In genomic region chr5:114607651-114608050, GRCm38 (mm10) we compare ENCODE assay signal across 11 mouse cellular contexts. TPM values are rescaled to one million over a fixed set of nuclear protein-coding genes. Genes with fewer than 3 reads are reported as not detected.
DNase-seq lines count a peak whose midpoint lies in the region; ATAC-seq lines count a peak whose summit lies in the region.
"Had no signal": no experiment of that assay in that cellular context is flagged by ENCODE, and none has a peak within 500 bp of the region (broad histone marks: within the 10 kb centered on the region; RNA-seq: fewer than 3 reads in every experiment).

No protein-coding gene starts in this region.

- no peaks in the 10 kb centered on the region for H3K9me3 ChIP-seq in kidney, embryonic 15.5 days (replicated peaks)
- H3K9me3 ChIP-seq in lung, embryonic 15.5 days: no peaks in the 10 kb centered on the region
- H3K9me3 ChIP-seq: embryonic facial prominence, embryonic 13.5 days; liver, embryonic 13.5 days; stomach, embryonic 15.5 days had no signal

- ATAC-seq in kidney, embryonic 15.5 days (replicated peaks; ENCODE audit: low FRiP score): no peak
- peak; percentile 16; the same call in 1 of the 2 replicates for ATAC-seq in lung, embryonic 15.5 days (ENCODE audit: borderline replicate concordance, extremely low read depth, low FRiP score, low TSS enrichment)

- H3K36me3 ChIP-seq in kidney, embryonic 15.5 days: peaks cover 15% of the 10 kb centered on the region
- H3K36me3 ChIP-seq in lung, embryonic 15.5 days: no peaks in the 10 kb centered on the region
- H3K36me3 ChIP-seq: embryonic facial prominence, embryonic 13.5 days; liver, embryonic 13.5 days; stomach, embryonic 15.5 days had no signal

- H3K9ac ChIP-seq in kidney, embryonic 15.5 days: no peak overlapping the region
- H3K9ac ChIP-seq in lung, embryonic 15.5 days: no peak overlapping the region
- H3K9ac ChIP-seq: embryonic facial prominence, embryonic 13.5 days; liver, embryonic 13.5 days; stomach, embryonic 15.5 days had no signal

- 0 out of 2 replicates have a peak, but pooled peaks cover 3% of the 10 kb centered on the region for H3K27me3 ChIP-seq in kidney, embryonic 15.5 days
- no peaks in the 10 kb centered on the region for H3K27me3 ChIP-seq in lung, embryonic 15.5 days
- H3K27me3 ChIP-seq: stomach, embryonic 15.5 days had no signal

- H3K4me1 ChIP-seq in kidney, embryonic 15.5 days: peaks cover 55% of the 10 kb centered on the region
- H3K4me1 ChIP-seq in lung, embryonic 15.5 days: peaks cover 35% of the 10 kb centered on the region

- H3K4me3 ChIP-seq in kidney, embryonic 15.5 days (replicated peaks): no peak overlapping the region
- no peak overlapping the region for H3K4me3 ChIP-seq in lung, embryonic 15.5 days
- H3K4me3 ChIP-seq: embryonic facial prominence, embryonic 13.5 days; liver, embryonic 13.5 days; stomach, embryonic 15.5 days had no signal

- peak; percentile 76 for DNase-seq in kidney, adult 11 months
- DNase-seq in cerebellum, adult 18-20 months: peak; percentile 78 to 84
- peak; percentile 58 for DNase-seq in gastrocnemius, postnatal 14 days
- DNase-seq in kidney, postnatal 36 days: peak; percentile 83 to 89
- DNase-seq in skeletal muscle tissue, adult 2 months (ENCODE audit: low read depth, low spot score): peak; percentile 43
- DNase-seq in embryo, embryonic 9.5 days (ENCODE audit: extremely low spot score): no peak
- DNase-seq: liver, embryonic 13.5 days had no signal

- H3K4me2 ChIP-seq in kidney, embryonic 15.5 days: no peak overlapping the region
- no peak overlapping the region for H3K4me2 ChIP-seq in lung, embryonic 15.5 days
- H3K4me2 ChIP-seq: liver, embryonic 13.5 days; stomach, embryonic 15.5 days had no signal

- WGBS in kidney, embryonic 15.5 days: 69% methylated on average over 8 of the region's 8 CpGs
- 33% methylated on average over 8 of the region's 8 CpGs for WGBS in lung, embryonic 15.5 days

- no peak overlapping the region for H3K27ac ChIP-seq in kidney, embryonic 15.5 days
- H3K27ac ChIP-seq in lung, embryonic 15.5 days: peak overlapping the region; percentile 26; the same call in 1 of the 2 replicates
- H3K27ac ChIP-seq: embryonic facial prominence, embryonic 13.5 days; liver, embryonic 13.5 days; stomach, embryonic 15.5 days had no signal

- intact Hi-C loops in gastrocnemius, postnatal 14 days (cut with DNase I; ENCODE audit: low total_unique reads): no loop called here

RNA-seq across cellular contexts. Expression of gene Fam222a, which starts 39.8 kb away (rescaled TPM):
- polyA plus RNA-seq in kidney, embryonic 15.5 days (2015; fragmentation: Nextera tagmentation; extraction: Ambion mirVana): 4.4 and 4.7 TPM in 2 replicates
- under 1 TPM; 0.49 to 0.96 TPM for total RNA-seq in gastrocnemius, postnatal 14 days (2021)
- polyA plus RNA-seq in lung, embryonic 15.5 days (2015; fragmentation: Nextera tagmentation; extraction: Ambion mirVana): 2.1 TPM in 2 replicates

RNA-seq across cellular contexts. Expression of gene Trpv4, which starts 50.6 kb away (rescaled TPM):
- 21.8 and 23.4 TPM in 2 replicates for polyA plus RNA-seq in kidney, embryonic 15.5 days (2015; fragmentation: Nextera tagmentation; extraction: Ambion mirVana)
- total RNA-seq in gastrocnemius, postnatal 14 days (2021): 1 to 10 TPM; 1.6 to 1.8 TPM
- 2.0 and 2.2 TPM in 2 replicates for polyA plus RNA-seq in lung, embryonic 15.5 days (2015; fragmentation: Nextera tagmentation; extraction: Ambion mirVana)
